Mouse (Mus musculus) E14TG2a.4 (cell line): ENCODE measurements around the gene Adamtsl1.

Experiments
- CTCF ChIP-seq: conservative IDR thresholded peaks from 2 replicates; pipeline ENCODE4 v1.5.1; 2014; ENCODE audit warnings: low read length
- NANOG ChIP-seq: IDR thresholded peaks from 2 replicates; pipeline ENCODE4 v1.6.1; 2014; ENCODE audit warnings: borderline replicate concordance, low read length, mixed read lengths
- POU5F1 ChIP-seq: IDR thresholded peaks from 2 replicates; pipeline ENCODE4 v1.6.1; 2014; ENCODE audit warnings: low read length, borderline replicate concordance

- TF ChIP-seq CTCF (no peak), POU5F1 (no peak), NANOG (no peak)
These were observed 859.2 kb downstream of the Adamtsl1 start for GRCm38 (mm10) chr4:86373166-86373565.
